Comparison of ENCODE assay signal across 8 mouse cellular contexts in the genomic region with DNA sequence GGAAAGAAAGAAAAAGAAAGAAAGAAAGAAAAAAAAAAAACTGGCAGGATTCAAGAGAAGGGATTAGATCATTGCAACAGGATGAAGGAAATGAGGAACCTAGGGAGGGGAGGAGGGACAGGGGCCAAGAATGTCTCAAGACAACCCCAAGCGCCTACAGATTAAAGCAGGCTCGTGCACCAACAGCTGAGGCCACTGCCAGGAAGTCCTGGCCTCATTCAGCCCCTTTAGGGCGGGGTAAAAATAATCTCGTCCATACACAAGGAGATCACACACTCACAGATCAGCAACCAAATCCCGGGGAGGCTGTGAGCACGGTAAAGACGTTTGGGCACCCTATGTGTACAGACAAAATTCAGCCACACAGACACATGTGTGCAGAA.
DNase-seq lines count a peak whose midpoint lies in the region; ATAC-seq and TF ChIP-seq lines count a peak whose summit lies in the region.

No protein-coding gene starts in this region.

- 3% methylated on average over 7 of the region's 7 CpGs for WGBS in neural tube, embryonic 11.5 days
- WGBS in intestine, embryonic 15.5 days: 6% methylated on average over 7 of the region's 7 CpGs
- WGBS in lung, postnatal 0 days: 2% methylated on average over 7 of the region's 7 CpGs
- WGBS in stomach, embryonic 14.5 days: under 1% methylated on average over 7 of the region's 7 CpGs

- DNase-seq in neural tube, embryonic 11.5 days (ENCODE audit: low spot score): no peak
- DNase-seq in neural tube, embryonic 10.5 days (ENCODE audit: extremely low spot score, low spot score): no peak
- peak; percentile 79 for DNase-seq in brain, adult 2 months (ENCODE audit: low read depth, low spot score)
- DNase-seq in gastrocnemius, postnatal 14 days: peak; percentile 80
- DNase-seq in lung, postnatal 0 days (ENCODE audit: low spot score): peak; percentile 96
- DNase-seq in thymus, postnatal 25 days: no peak

- no peak overlapping the region for H3K4me3 ChIP-seq in neural tube, embryonic 11.5 days (ENCODE audit: low read depth, low read length)
- H3K4me3 ChIP-seq in intestine, embryonic 15.5 days (replicated peaks): 0 out of 2 replicates have a peak overlapping the region, but pooled peaks have one; percentile 2
- no peak overlapping the region for H3K4me3 ChIP-seq in lung, postnatal 0 days (ENCODE audit: low read depth, low read length)
- no peak overlapping the region for H3K4me3 ChIP-seq in stomach, embryonic 14.5 days (ENCODE audit: low read depth, low read length)

- peak overlapping the region; percentile 96 for H3K27ac ChIP-seq in neural tube, embryonic 11.5 days (ENCODE audit: low read depth, low read length)
- peak overlapping the region; percentile 97 for H3K27ac ChIP-seq in intestine, embryonic 15.5 days
- H3K27ac ChIP-seq in lung, postnatal 0 days (ENCODE audit: low read length): peak overlapping the region; percentile 92
- peak overlapping the region; percentile 97 for H3K27ac ChIP-seq in stomach, embryonic 14.5 days (ENCODE audit: low read length)

- intact Hi-C loops in gastrocnemius, postnatal 14 days (cut with DNase I; ENCODE audit: low total_unique reads): no loop called here

- H3K36me3 ChIP-seq in neural tube, embryonic 11.5 days (ENCODE audit: control insufficient read depth, insufficient read depth, low read length): no peaks in the 10 kb centered on the region
- H3K36me3 ChIP-seq in intestine, embryonic 15.5 days: no peaks in the 10 kb centered on the region
- no peaks in the 10 kb centered on the region for H3K36me3 ChIP-seq in lung, postnatal 0 days (ENCODE audit: insufficient read depth, low read length)
- no peaks in the 10 kb centered on the region for H3K36me3 ChIP-seq in stomach, embryonic 14.5 days (ENCODE audit: control insufficient read depth, insufficient read depth, low read length)

- no peak for TF ChIP-seq CTCF in lung, postnatal 0 days (IDR thresholded peaks at IDR 0.05)

- H3K4me2 ChIP-seq in neural tube, embryonic 11.5 days (ENCODE audit: low read depth): peak overlapping the region; percentile 32
- H3K4me2 ChIP-seq in intestine, embryonic 15.5 days (replicated peaks): peak overlapping the region; percentile 45
- peak overlapping the region; percentile 48 for H3K4me2 ChIP-seq in lung, postnatal 0 days (replicated peaks; ENCODE audit: low read depth, low read length)
- H3K4me2 ChIP-seq in stomach, embryonic 14.5 days (replicated peaks; ENCODE audit: low read depth, low read length): peak overlapping the region; percentile 35

- ATAC-seq in neural tube, embryonic 11.5 days (ENCODE audit: insufficient read depth, low FRiP score, low TSS enrichment): 0 out of 2 replicates have a peak, but pooled peaks have one; percentile 5
- ATAC-seq in intestine, embryonic 15.5 days: peak; percentile 60
- peak; percentile 74 for ATAC-seq in lung, postnatal 0 days
- ATAC-seq in stomach, embryonic 14.5 days (ENCODE audit: insufficient number of reproducible peaks, insufficient read depth, low FRiP score, low read depth): peak; percentile 63

- H3K9ac ChIP-seq in neural tube, embryonic 11.5 days (ENCODE audit: low read length): peak overlapping the region; percentile 38
- H3K9ac ChIP-seq in intestine, embryonic 15.5 days: peak overlapping the region; percentile 6
- peak overlapping the region; percentile 21 for H3K9ac ChIP-seq in lung, postnatal 0 days (replicated peaks; ENCODE audit: low read depth)
- H3K9ac ChIP-seq in stomach, embryonic 14.5 days (replicated peaks; ENCODE audit: low read depth, low read length): no peak overlapping the region

- peak; percentile 71 for TF ChIP-seq EP300 in lung, postnatal 0 days (IDR thresholded peaks at IDR 0.05)

- H3K27me3 ChIP-seq in neural tube, embryonic 11.5 days (ENCODE audit: control insufficient read depth, insufficient read depth, low read length): no peaks in the 10 kb centered on the region
- no peaks in the 10 kb centered on the region for H3K27me3 ChIP-seq in intestine, embryonic 15.5 days (replicated peaks)
- no peaks in the 10 kb centered on the region for H3K27me3 ChIP-seq in lung, postnatal 0 days (replicated peaks; ENCODE audit: insufficient read depth, low read length)
- no peaks in the 10 kb centered on the region for H3K27me3 ChIP-seq in stomach, embryonic 14.5 days (ENCODE audit: control insufficient read depth, insufficient read depth, low read length)

- H3K9me3 ChIP-seq in neural tube, embryonic 11.5 days (ENCODE audit: control insufficient read depth, low read length): no peaks in the 10 kb centered on the region
- H3K9me3 ChIP-seq in intestine, embryonic 15.5 days: no peaks in the 10 kb centered on the region
- H3K9me3 ChIP-seq in lung, postnatal 0 days (ENCODE audit: low read length): no peaks in the 10 kb centered on the region
- no peaks in the 10 kb centered on the region for H3K9me3 ChIP-seq in stomach, embryonic 14.5 days (ENCODE audit: control insufficient read depth, low read depth, low read length)

- H3K4me1 ChIP-seq in neural tube, embryonic 11.5 days (ENCODE audit: control insufficient read depth, insufficient read depth, low read length): peaks cover 33% of the 10 kb centered on the region
- peaks cover 54% of the 10 kb centered on the region for H3K4me1 ChIP-seq in intestine, embryonic 15.5 days (replicated peaks)
- peaks cover 37% of the 10 kb centered on the region for H3K4me1 ChIP-seq in lung, postnatal 0 days (ENCODE audit: insufficient read depth, low read depth, low read length)
- peaks cover 60% of the 10 kb centered on the region for H3K4me1 ChIP-seq in stomach, embryonic 14.5 days (ENCODE audit: control insufficient read depth, insufficient read depth, low read length)

Comparison
In these comparisons a context has a peak if more than half of its experiments do, and no peak if none do; other contexts are left out.
1. ATAC-seq: peak in every context shown above with its lines; median percentile 74 in lung, postnatal 0 days; 63 in stomach, embryonic 14.5 days; 60 in intestine, embryonic 15.5 days; 5 in neural tube, embryonic 11.5 days.
2. DNase-seq: peak in brain, adult 2 months (single experiment), gastrocnemius, postnatal 14 days (single experiment) and lung, postnatal 0 days (single experiment); none in neural tube, embryonic 11.5 days (single experiment), neural tube, embryonic 10.5 days (single experiment) and thymus, postnatal 25 days (single experiment).
3. Peak in every context shown above with its lines, with median percentiles within 50 percentile points of each other: H3K27ac ChIP-seq and H3K4me2 ChIP-seq.